26 mouse cellular contexts compared by ENCODE assay signal in the genomic region with DNA sequence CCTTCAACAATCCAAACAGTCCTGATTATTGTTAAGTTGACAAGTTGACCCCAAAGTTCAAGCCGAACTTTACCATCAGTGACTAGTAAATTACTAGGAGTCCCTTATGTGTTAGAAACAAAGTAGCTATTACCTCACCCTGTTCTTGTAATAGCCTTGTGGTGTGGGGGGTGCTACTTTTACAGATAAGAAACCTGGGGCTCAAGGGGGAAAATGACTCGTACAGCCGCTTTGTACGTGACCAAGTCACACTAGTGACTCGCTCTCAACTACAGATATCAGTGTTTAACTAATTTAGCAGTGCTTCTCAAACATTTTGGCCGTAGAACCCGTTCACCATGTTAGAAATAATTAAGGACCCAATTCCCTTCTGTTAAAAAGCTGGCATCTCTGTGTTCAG.
DNase-seq lines count a peak whose midpoint lies in the region; ATAC-seq and TF ChIP-seq lines count a peak whose summit lies in the region.
"Had no signal": no experiment of that assay in that cellular context is flagged by ENCODE, and none has a peak within 500 bp of the region (broad histone marks: within the 10 kb centered on the region; RNA-seq: fewer than 3 reads in every experiment).

No protein-coding gene starts in this region.

- peak overlapping the region; percentile 78 for H3K27ac ChIP-seq in gastrocnemius, adult 2 months
- peak overlapping the region; percentile 31; the same call in 1 of the 2 replicates for H3K27ac ChIP-seq in heart, embryonic 16.5 days (ENCODE audit: low read length)
- no peak overlapping the region for H3K27ac ChIP-seq in heart, embryonic 10.5 days
- H3K27ac ChIP-seq in midbrain, embryonic 11.5 days (ENCODE audit: low read depth, low read length), result no peak overlapping the region
- H3K27ac ChIP-seq in midbrain, embryonic 13.5 days, result no peak overlapping the region
- H3K27ac ChIP-seq in layer of hippocampus, adult 2 months, result no peak overlapping the region
- H3K27ac ChIP-seq: embryonic facial prominence, embryonic 12.5 days; embryonic facial prominence, embryonic 15.5 days; heart, embryonic 13.5 days; hindbrain, embryonic 10.5 days; hindbrain, embryonic 13.5 days; hindbrain, postnatal 0 days had no signal

- no peaks in the 10 kb centered on the region for H3K36me3 ChIP-seq in heart, embryonic 16.5 days (ENCODE audit: control insufficient read depth, insufficient read depth)
- no peaks in the 10 kb centered on the region for H3K36me3 ChIP-seq in heart, embryonic 10.5 days
- H3K36me3 ChIP-seq in midbrain, embryonic 11.5 days (ENCODE audit: control insufficient read depth, insufficient read depth, low read length), result no peaks in the 10 kb centered on the region
- H3K36me3 ChIP-seq in midbrain, embryonic 13.5 days, result no peaks in the 10 kb centered on the region
- H3K36me3 ChIP-seq: embryonic facial prominence, embryonic 12.5 days; embryonic facial prominence, embryonic 15.5 days; G1E; heart, embryonic 13.5 days; hindbrain, embryonic 10.5 days; hindbrain, embryonic 13.5 days had no signal

- H3K9me3 ChIP-seq in heart, embryonic 16.5 days (replicated peaks; ENCODE audit: control insufficient read depth, low read length), result no peaks in the 10 kb centered on the region
- no peaks in the 10 kb centered on the region for H3K9me3 ChIP-seq in heart, embryonic 10.5 days
- no peaks in the 10 kb centered on the region for H3K9me3 ChIP-seq in midbrain, embryonic 11.5 days (ENCODE audit: control insufficient read depth, low read length)
- H3K9me3 ChIP-seq in midbrain, embryonic 13.5 days, result no peaks in the 10 kb centered on the region
- H3K9me3 ChIP-seq: embryonic facial prominence, embryonic 12.5 days; embryonic facial prominence, embryonic 15.5 days; G1E; heart, embryonic 13.5 days; hindbrain, embryonic 10.5 days; hindbrain, embryonic 13.5 days had no signal

- H3K4me1 ChIP-seq in heart, embryonic 16.5 days (ENCODE audit: control insufficient read depth, insufficient read depth, low read length), result peaks cover 11% of the 10 kb centered on the region
- 0 out of 2 replicates have a peak, but pooled peaks cover 3% of the 10 kb centered on the region for H3K4me1 ChIP-seq in heart, embryonic 10.5 days
- no peaks in the 10 kb centered on the region for H3K4me1 ChIP-seq in midbrain, embryonic 11.5 days (ENCODE audit: control insufficient read depth, insufficient read depth, low read length)
- H3K4me1 ChIP-seq in midbrain, embryonic 13.5 days (replicated peaks), result peaks cover 8% of the 10 kb centered on the region; the same call in 1 of the 2 replicates

- no peak for ATAC-seq in heart, embryonic 16.5 days (replicated peaks; ENCODE audit: extremely low read depth, insufficient read depth, low FRiP score)
- no peak for ATAC-seq in midbrain, embryonic 11.5 days (ENCODE audit: low FRiP score)
- no peak for ATAC-seq in midbrain, embryonic 13.5 days
- ATAC-seq: forebrain, embryonic 14.5 days; forebrain, postnatal 0 days; hindbrain, postnatal 0 days; inflammation-experienced regulatory T-cells, adult 6 months; intestine, embryonic 16.5 days; Patski had no signal

- intact Hi-C loops in gastrocnemius, adult 2 months (cut with DNase I), result no loop called here

- no peak overlapping the region for H3K9ac ChIP-seq in heart, embryonic 16.5 days (ENCODE audit: low read length)
- H3K9ac ChIP-seq in midbrain, embryonic 11.5 days (ENCODE audit: low read length), result no peak overlapping the region
- H3K9ac ChIP-seq in midbrain, embryonic 13.5 days (replicated peaks), result no peak overlapping the region
- H3K9ac ChIP-seq: embryonic facial prominence, embryonic 12.5 days; embryonic facial prominence, embryonic 15.5 days; forebrain, postnatal 0 days; heart, embryonic 13.5 days; hindbrain, embryonic 13.5 days had no signal

- no peak for DNase-seq in gastrocnemius, adult 2 months
- DNase-seq in gastrocnemius, postnatal 25 days, result no peak
- DNase-seq in heart, embryonic 10.5 days (ENCODE audit: low spot score), result no peak
- DNase-seq in midbrain, embryonic 11.5 days (ENCODE audit: low spot score, missing footprints), result peak; percentile 39
- no peak for DNase-seq in layer of hippocampus, adult 2 months (ENCODE audit: low spot score in 2 of 2)
- DNase-seq: adrenal gland, postnatal 10 days; cerebellum, adult 11 months; cerebellum, adult 2 months; cerebellum, adult 9-11 months; cerebellum, postnatal 25 days; forebrain, postnatal 0 days; gastrocnemius, postnatal 36 days; heart, postnatal 36 days had no signal

- H3K4me2 ChIP-seq in heart, embryonic 16.5 days (ENCODE audit: low read depth, low read length), result no peak overlapping the region
- H3K4me2 ChIP-seq in midbrain, embryonic 11.5 days, result no peak overlapping the region
- H3K4me2 ChIP-seq in midbrain, embryonic 13.5 days (replicated peaks), result no peak overlapping the region
- H3K4me2 ChIP-seq: embryonic facial prominence, embryonic 12.5 days; embryonic facial prominence, embryonic 15.5 days; heart, embryonic 13.5 days; hindbrain, embryonic 13.5 days had no signal

- TF ChIP-seq CTCF in gastrocnemius, adult 2 months (IDR thresholded peaks at IDR 0.05), result no peak
- TF ChIP-seq CTCF in layer of hippocampus, adult 2 months (conservative IDR thresholded peaks at IDR 0.05), result no peak

- H3K4me3 ChIP-seq in gastrocnemius, adult 2 months, result no peak overlapping the region; the same call in 1 of the 2 replicates
- no peak overlapping the region for H3K4me3 ChIP-seq in heart, embryonic 16.5 days (ENCODE audit: low read length)
- no peak overlapping the region for H3K4me3 ChIP-seq in heart, embryonic 10.5 days
- no peak overlapping the region for H3K4me3 ChIP-seq in midbrain, embryonic 11.5 days (ENCODE audit: low read depth, low read length)
- no peak overlapping the region for H3K4me3 ChIP-seq in midbrain, embryonic 13.5 days (replicated peaks)
- no peak overlapping the region for H3K4me3 ChIP-seq in layer of hippocampus, adult 2 months
- H3K4me3 ChIP-seq: embryonic facial prominence, embryonic 12.5 days; embryonic facial prominence, embryonic 15.5 days; heart, embryonic 13.5 days; hindbrain, embryonic 10.5 days; hindbrain, embryonic 13.5 days had no signal

- WGBS in heart, embryonic 16.5 days, result 49% methylated on average over 7 of the region's 7 CpGs
- whole genome bisulfite sequencing in heart, embryonic 10.5 days, result 53% methylated on average over 7 of the region's 7 CpGs
- WGBS in midbrain, embryonic 11.5 days, result 88% methylated on average over 7 of the region's 7 CpGs
- WGBS in midbrain, embryonic 13.5 days, result 90% methylated on average over 7 of the region's 7 CpGs

- H3K27me3 ChIP-seq in heart, embryonic 16.5 days (ENCODE audit: control insufficient read depth, insufficient read depth, low read length), result no peaks in the 10 kb centered on the region
- H3K27me3 ChIP-seq in heart, embryonic 10.5 days (ENCODE audit: insufficient read depth, poor library complexity, severe bottlenecking), result no peaks in the 10 kb centered on the region
- no peaks in the 10 kb centered on the region for H3K27me3 ChIP-seq in midbrain, embryonic 11.5 days (ENCODE audit: control insufficient read depth, insufficient read depth, low read length)
- H3K27me3 ChIP-seq in midbrain, embryonic 13.5 days, result no peaks in the 10 kb centered on the region
- H3K27me3 ChIP-seq: embryonic facial prominence, embryonic 12.5 days; embryonic facial prominence, embryonic 15.5 days; heart, embryonic 13.5 days; hindbrain, embryonic 13.5 days; Patski had no signal

Comparison
In these comparisons a context has a peak if more than half of its experiments do, and no peak if none do; other contexts are left out.
1. H3K27ac ChIP-seq: peak in gastrocnemius, adult 2 months (single experiment) and heart, embryonic 16.5 days (single experiment); none in heart, embryonic 10.5 days (single experiment), midbrain, embryonic 11.5 days (single experiment), midbrain, embryonic 13.5 days (single experiment) and layer of hippocampus, adult 2 months (single experiment).